Mouse (Mus musculus) right cerebral cortex, adult 2 months (tissue): ENCODE measurements at regions not wholly inside any gene's neighbourhood (a gene's known extent, or its start where the extent isn't known, plus 50 kb on each side); places are given as distances from the start of the nearest gene placed in this dataset.
"Not testable (repeated sequence)": the region's sequence is repeated elsewhere in the genome, so short reads cannot be mapped to it uniquely, and the experiment has no call there.

Experiments
- DNase-seq, 2 experiments: peaks; one replicate each; pipeline ENCODE4 v3.0.0; 2021 to 2022; ENCODE audit warnings: low spot score in 2 of 2

DNA sequence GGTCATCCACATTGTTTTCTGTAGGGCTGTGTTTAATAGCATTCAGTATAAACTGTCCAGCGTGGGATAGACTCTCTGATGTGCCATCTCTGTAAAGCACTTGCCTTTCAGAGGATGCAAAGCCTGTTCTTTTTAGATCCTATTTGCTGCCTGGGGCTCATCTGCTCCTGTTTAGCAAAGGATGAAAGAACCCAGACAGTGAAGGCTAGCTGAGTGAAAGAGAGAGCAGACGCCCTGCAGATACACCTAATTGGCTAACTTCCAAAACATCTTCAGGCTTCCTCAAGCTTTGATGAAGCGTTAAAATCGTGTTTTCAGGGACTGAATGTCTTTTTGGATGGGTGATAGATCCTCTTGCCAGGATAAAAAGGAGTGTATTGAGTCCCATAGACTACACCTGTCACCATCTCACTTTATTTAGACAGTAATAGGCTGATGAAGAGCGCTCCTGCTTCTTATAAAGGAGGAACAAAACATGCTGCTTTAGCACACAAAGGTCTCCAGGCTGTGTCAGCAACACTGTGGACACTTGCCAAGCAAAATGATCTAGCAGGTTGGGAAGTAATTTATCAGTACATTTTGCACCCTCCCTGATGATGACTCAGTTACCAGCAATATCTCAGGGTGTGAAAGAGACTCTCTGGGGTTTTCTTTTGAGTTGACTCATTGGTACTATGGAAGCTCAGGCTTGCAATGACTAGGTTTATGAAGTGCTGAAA is 4717.3 kb downstream of the 9330182O14Rik start:
- peak in 1 of 2 experiments; percentile 31 for DNase-seq

- no peak for DNase-seq
Observed at GRCm38 (mm10) chr15:44857080-44857479, 4722.9 kb downstream of the 9330182O14Rik start.

GRCm38 (mm10) chr15:44859369-44859768 is 4725.2 kb downstream of the 9330182O14Rik start:
- no peak for DNase-seq

- DNase-seq, result no peak
Observed at GRCm38 (mm10) chr15:44860204-44860806, 4726.1 kb downstream of the 9330182O14Rik start.

GRCm38 (mm10) chr15:44868537-44868936 is 4734.4 kb downstream of the 9330182O14Rik start:
- DNase-seq, result peak in 1 of 2 experiments; percentile 15

DNA sequence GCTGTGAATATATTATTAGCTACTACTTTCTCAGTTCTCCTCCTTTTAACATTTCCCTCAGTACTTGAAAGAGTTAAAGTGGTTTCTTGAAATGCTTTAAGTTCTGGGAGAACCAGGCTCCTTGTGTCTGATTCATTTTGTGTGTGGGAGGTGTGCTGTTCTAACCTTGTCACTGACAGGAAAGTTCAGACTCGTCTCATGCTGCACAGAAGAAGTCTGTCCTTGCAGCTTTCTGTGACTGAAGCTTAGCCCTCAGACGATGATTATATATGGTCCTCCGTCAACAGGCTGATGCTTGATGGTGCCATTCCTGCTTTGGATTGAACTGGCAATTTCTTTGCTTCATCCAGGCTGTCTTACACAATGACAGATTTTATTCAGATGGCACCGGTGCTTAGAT is 4734.9 kb downstream of the 9330182O14Rik start:
- DNase-seq, result peak; percentile 51 to 52

DNA sequence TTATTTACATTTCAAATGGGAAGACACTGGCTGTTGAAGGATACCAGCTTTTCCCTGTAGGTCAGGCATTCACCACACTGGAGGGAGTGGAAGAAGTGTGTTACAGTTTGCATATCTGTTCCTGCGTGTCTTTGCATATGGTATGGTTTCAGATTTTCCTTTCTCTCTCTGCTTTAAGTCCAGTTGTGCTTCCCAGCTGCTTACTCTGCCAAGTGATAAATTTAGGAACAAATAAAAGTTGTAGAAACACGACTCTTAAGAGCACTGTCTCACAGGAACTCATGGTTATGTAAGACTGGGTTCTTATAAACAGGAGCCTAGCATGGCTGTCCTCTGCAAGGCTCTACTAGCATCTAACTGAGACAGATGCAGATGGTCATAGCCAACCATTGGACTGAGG is 4735.5 kb downstream of the 9330182O14Rik start:
- DNase-seq, result peak in 1 of 2 experiments; percentile 28

GRCm38 (mm10) chr15:44870934-44871333 is 4736.8 kb downstream of the 9330182O14Rik start:
- DNase-seq, result not testable (repeated sequence)

DNA sequence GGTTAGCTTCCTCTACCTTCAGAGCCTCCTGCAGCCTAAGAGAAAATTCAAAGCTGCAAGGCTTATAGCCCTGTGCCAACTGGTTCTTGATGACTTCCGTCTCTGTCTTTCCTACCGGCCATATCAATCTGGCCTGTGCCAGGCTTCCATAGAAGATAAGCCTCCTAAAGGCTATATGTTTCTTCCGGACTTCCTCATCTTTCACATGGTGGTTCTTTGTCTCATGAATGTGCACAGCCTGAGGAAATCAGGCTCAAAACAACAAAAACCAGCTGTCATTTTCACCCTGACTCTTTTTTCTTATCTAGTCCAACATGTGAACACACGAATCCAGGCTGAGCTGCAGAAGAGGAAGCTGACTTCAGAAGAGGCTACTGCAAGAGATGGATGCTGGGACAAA is 4748.1 kb downstream of the 9330182O14Rik start:
- DNase-seq, result no peak

DNA sequence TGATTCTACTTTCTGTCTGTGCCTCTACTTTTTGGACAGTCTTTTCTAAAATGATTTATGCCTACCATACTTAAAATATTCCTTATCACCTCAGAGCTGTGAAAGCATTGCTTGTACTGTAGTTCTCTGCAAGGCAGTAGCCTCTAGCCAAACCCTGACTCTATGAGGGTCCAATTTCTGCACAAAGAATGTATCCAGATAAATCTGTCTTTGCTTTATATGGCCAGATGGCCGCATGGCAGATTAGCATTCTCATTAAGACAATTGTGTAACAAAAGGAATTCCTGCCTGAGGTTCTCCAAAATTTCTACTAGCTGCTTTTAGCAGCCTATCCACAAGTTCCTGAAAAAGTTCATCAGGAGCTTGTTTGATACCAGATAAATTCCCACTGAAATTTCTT is 4757.4 kb downstream of the 9330182O14Rik start:
- DNase-seq, result no peak

DNA sequence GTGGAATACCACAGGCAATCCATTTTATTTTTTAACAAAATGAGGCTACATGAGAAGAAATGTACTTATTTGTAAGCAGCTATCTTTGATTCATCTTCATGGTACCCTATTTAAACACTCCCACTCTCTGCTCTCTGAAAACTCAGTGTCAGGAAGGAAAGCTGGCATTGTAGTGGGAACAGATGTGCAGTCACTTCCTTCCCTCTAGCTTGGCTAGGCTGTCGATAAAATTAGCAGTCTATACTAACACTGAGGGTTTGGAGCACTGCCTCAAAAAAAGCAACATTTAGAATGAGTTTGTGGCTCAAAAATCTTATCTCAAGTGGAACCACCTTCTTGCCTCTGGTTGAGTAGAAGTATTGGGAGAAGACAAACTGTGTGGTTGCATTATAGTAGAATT is 4762.1 kb downstream of the 9330182O14Rik start:
- DNase-seq, result peak; percentile 69 to 70

DNA sequence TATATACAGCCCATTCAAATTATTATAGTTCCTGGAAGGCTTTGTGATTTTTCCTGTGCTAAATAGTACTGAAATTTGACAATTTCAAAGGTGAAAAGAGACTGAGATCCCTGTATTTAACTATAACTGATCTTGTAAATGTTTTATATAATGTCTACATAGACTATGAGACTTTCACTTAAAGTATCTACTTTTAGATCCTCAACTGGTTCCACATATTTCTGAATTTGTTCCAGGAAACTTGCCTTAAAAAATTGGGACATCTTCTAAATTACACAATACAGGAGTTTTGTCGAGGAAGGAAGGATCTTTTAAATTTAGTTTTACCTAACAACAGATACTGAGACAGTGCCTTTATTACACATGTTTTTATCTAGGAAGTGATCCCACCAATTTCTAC is 4763.4 kb downstream of the 9330182O14Rik start:
- no peak for DNase-seq

- no peak for DNase-seq
Observed at GRCm38 (mm10) chr15:44907133-44907532, 4773.0 kb downstream of the 9330182O14Rik start.

- no peak for DNase-seq
Observed at GRCm38 (mm10) chr15:44913434-44913833, 4779.3 kb downstream of the 9330182O14Rik start.

- DNase-seq, result no peak
Observed at GRCm38 (mm10) chr15:44915005-44915404, 4780.8 kb downstream of the 9330182O14Rik start.

DNA sequence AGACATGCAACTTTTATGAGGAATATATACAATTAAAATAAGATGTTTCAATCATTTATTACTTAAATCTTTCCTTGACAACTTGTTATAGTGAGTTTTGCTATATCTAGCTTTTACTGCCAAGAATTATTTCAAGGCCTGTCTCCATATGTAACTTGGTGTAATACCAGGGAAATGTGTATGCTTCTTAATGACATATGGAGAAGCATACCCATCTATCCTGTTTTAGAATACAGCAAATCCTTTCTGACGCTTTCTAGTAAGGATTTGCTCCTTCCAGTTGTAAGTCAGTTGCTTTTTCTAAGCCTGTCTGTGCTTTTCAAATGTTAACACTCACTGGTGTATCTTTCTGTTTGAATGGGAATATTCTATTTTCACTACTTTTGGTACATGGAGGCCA is 4782.3 kb downstream of the 9330182O14Rik start:
- DNase-seq, result no peak

GRCm38 (mm10) chr15:44924686-44925085 is 4790.5 kb downstream of the 9330182O14Rik start:
- no peak for DNase-seq

- DNase-seq, result no peak
Observed at GRCm38 (mm10) chr15:44927058-44927457, 4792.9 kb downstream of the 9330182O14Rik start.

DNA sequence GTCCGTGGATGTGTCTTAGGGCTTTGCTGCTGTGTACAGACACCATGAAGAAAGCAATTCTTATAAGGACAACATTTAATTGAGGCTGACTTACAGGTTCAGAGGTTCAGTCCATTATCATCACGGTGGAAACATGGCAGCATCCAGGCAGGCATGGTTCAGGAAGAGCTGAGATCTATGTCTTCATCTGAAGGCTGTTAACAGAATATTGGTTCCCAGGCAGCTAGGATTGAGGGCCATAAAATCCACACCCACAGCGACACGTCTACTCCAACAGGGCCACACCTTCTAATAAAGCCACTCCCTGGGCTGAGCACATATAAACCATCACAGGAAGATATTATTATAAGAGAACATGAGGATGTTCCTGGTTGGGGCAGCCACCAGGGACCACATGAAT is 4814.5 kb downstream of the 9330182O14Rik start:
- DNase-seq, result no peak

DNA sequence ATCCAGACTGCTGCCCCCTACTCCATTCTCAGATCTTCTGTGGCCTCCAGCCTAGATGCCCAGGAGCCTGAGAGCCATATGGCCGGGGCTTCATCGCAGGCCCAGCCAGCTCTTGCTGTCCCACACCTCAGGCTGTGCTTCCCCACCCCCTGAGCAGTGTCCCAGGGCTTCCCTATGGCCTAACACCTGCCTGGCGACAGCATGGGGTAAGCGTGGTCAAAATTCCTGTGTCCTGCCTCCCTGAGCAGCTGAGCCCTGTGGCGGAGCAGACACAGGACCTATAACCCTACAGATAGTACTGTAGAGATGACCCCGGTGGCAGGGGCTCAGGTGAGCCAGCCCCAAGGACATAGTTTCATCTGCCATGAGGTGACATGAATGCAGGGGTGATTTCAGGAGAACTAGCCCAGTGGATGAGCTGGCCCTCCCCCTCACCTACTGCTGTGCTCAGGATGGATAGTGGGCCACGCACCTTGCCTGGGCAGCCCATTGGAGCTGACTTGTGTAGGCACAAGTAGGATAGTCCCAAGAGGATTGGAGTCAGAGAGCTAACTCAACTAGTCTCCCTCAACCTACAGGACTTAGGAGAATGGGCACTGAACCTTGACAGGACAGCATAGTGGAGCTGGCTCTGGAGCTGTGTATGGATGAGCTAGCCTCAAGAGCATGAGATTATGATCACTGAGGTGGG is 4816.9 kb downstream of the 9330182O14Rik start:
- no peak for DNase-seq
